Mouse (Mus musculus): Measurements from ENCODE around the gene Rev1. TPM values are rescaled to one million over a fixed set of nuclear protein-coding genes. Genes with fewer than 3 reads are reported as not detected.

The Rev1 gene
- polyA plus RNA-seq, 1 experiment from 2014 or later = 31.2 TPM

DNA sequence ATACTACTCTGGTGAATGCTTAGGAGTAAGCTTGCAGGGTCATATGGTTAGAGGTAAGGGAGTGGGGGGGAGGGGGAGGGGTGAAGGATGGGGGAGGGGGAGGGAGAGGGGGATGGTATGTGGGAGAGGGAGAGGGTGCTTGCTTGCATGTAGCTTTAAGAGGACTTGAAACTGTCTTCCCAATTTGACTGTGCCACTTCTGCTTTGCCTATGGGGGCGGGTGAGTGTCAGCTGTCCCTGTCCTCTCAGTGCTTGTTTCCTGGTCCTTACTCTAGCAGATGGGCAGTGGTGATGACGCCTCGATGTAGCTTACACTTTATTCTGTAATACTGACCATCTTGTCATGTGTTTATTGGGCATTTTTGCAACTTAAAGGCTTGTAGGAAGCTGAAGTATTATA, 117.5 kb downstream of the Rev1 start:
- DNase-seq (ENCODE audit: low spot score) (no peak), ATAC-seq (replicated peaks; ENCODE audit: low FRiP score) (peak; percentile 22; the same call in 1 of the 2 replicates)
- Histone ChIP-seq H3K36me3 (ENCODE audit: control insufficient read depth, insufficient read depth, low read length) (no peaks in the 10 kb centered on the region), H3K27ac (ENCODE audit: low read depth, low read length) (peak overlapping the region; percentile 82), H3K9ac (ENCODE audit: low read depth, low read length) (no peak overlapping the region), H3K4me1 (replicated peaks; ENCODE audit: control insufficient read depth, insufficient read depth, low read length) (peaks cover 48% of the 10 kb centered on the region), H3K4me3 (ENCODE audit: low read depth, low read length) (no peak overlapping the region), H3K4me2 (peak overlapping the region; percentile 50), H3K27me3 (replicated peaks; ENCODE audit: control insufficient read depth, insufficient read depth, low read length) (no peaks in the 10 kb centered on the region), H3K9me3 (ENCODE audit: control insufficient read depth, low read length) (no peaks in the 10 kb centered on the region)
- 65% methylated on average over 3 of the region's 3 CpGs for WGBS

DNA sequence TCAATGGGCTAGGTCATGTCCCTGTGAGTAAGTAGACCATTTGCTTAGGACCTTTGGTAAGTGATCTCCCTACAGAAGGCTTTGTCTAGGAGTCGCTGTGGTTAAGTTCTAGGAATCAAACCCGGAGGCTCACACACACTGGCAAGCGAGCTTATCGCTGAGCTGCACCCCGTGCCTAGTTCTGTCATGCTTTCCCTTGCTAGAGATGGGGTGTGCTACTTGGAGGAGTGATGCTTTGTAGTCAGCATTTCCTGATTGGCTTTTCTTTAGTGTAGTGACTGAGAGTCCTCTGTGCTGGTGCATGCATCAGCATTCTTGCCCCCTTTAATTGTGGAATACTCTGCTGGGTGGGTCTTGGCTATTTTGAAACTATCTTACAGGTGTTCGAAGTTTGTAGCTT, 118.0 kb downstream of the Rev1 start:
- no peaks in the 10 kb centered on the region for H3K9me3 ChIP-seq (ENCODE audit: control insufficient read depth, low read length)
- peak overlapping the region; percentile 50 for H3K4me2 ChIP-seq
- DNase-seq (ENCODE audit: low spot score) (peak; percentile 59), ATAC-seq (replicated peaks; ENCODE audit: low FRiP score) (peak; percentile 98)
- H3K36me3 ChIP-seq (ENCODE audit: control insufficient read depth, insufficient read depth, low read length) = no peaks in the 10 kb centered on the region
- H3K27ac ChIP-seq (ENCODE audit: low read depth, low read length) = peak overlapping the region; percentile 82
- H3K27me3 ChIP-seq (replicated peaks; ENCODE audit: control insufficient read depth, insufficient read depth, low read length) = no peaks in the 10 kb centered on the region
- H3K9ac ChIP-seq (ENCODE audit: low read depth, low read length) = no peak overlapping the region
- H3K4me3 ChIP-seq (ENCODE audit: low read depth, low read length) = no peak overlapping the region
- H3K4me1 ChIP-seq (replicated peaks; ENCODE audit: control insufficient read depth, insufficient read depth, low read length) = peaks cover 53% of the 10 kb centered on the region
- WGBS = 38% methylated on average over 6 of the region's 6 CpGs

DNA sequence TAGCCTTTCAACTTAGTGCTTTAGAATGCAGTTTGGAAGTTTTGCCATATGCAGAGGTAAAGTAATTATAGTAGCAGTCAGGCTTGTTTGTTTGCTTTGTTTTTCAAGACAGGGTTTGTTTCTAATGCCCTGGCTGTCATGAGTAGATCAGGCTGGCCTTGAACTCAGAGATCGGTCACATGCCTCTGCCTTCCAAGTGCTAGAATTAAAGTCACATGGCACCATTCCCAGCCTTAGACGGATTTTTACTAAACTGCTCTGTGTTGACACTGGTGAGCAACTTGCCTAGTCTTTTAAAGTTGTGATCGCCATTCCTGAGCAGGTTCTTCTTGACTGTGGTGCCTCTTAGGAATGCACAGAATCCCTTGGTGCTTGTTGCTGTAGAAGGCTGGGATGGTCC, 122.9 kb downstream of the Rev1 start:
- WGBS = 67% methylated on average over 3 of the region's 3 CpGs
- DNase-seq (ENCODE audit: low spot score) = no peak
- Histone ChIP-seq H3K4me3 (ENCODE audit: low read depth, low read length) (no peak overlapping the region), H3K4me1 (replicated peaks; ENCODE audit: control insufficient read depth, insufficient read depth, low read length) (peaks cover 43% of the 10 kb centered on the region), H3K4me2 (no peak overlapping the region; the same call in 1 of the 2 replicates), H3K27ac (ENCODE audit: low read depth, low read length) (0 out of 2 replicates have a peak overlapping the region, but pooled peaks have one; percentile 28), H3K27me3 (replicated peaks; ENCODE audit: control insufficient read depth, insufficient read depth, low read length) (no peaks in the 10 kb centered on the region), H3K9me3 (ENCODE audit: control insufficient read depth, low read length) (no peaks in the 10 kb centered on the region), H3K36me3 (ENCODE audit: control insufficient read depth, insufficient read depth, low read length) (no peaks in the 10 kb centered on the region), H3K9ac (ENCODE audit: low read depth, low read length) (no peak overlapping the region)
- ATAC-seq (replicated peaks; ENCODE audit: low FRiP score) = no peak

DNA sequence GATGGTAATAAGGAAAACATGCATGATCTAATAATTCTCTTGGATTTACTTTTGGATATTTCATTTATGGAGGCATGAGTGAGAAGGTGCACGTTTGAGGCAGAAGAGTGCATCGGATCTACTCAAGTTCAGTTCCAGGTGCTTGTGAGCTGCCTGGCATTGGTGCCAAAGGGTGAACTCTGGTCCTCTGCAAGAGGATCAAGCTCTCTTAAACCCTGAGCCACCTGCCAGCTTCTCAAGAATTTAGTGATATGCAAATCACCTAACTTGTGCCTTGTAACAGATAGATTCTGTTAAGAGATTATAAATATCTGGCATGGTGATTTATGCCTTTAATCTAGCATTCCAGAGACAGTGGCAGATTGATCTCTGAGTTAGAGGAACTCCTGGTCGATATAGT, 126.6 kb downstream of the Rev1 start:
- no peaks in the 10 kb centered on the region for H3K9me3 ChIP-seq (ENCODE audit: control insufficient read depth, low read length)
- H3K4me1 ChIP-seq (replicated peaks; ENCODE audit: control insufficient read depth, insufficient read depth, low read length) = peaks cover 42% of the 10 kb centered on the region
- no peak overlapping the region for H3K4me2 ChIP-seq
- no peak overlapping the region for H3K27ac ChIP-seq (ENCODE audit: low read depth, low read length)
- no peak for ATAC-seq (replicated peaks; ENCODE audit: low FRiP score)
- no peaks in the 10 kb centered on the region for H3K36me3 ChIP-seq (ENCODE audit: control insufficient read depth, insufficient read depth, low read length)
- H3K9ac ChIP-seq (ENCODE audit: low read depth, low read length) = no peak overlapping the region
- H3K4me3 ChIP-seq (ENCODE audit: low read depth, low read length) = no peak overlapping the region
- DNase-seq (ENCODE audit: low spot score) = no peak
- H3K27me3 ChIP-seq (replicated peaks; ENCODE audit: control insufficient read depth, insufficient read depth, low read length) = no peaks in the 10 kb centered on the region
- WGBS = 82% methylated on average over 3 of the region's 3 CpGs

Other genes with a start within 250 kb of the Rev1 start
- 36.3 and 37.7 TPM in 2 replicates for gene Mitd1, start 239.4 kb downstream of the Rev1 start, polyA plus RNA-seq (2014; fragmentation: Nextera tagmentation; extraction: Ambion mirVana)
- gene Mrpl30, start 239.3 kb downstream of the Rev1 start, polyA plus RNA-seq (2014; fragmentation: Nextera tagmentation; extraction: Ambion mirVana) = 288 and 300 TPM in 2 replicates
- gene Lyg2, start 213.3 kb downstream of the Rev1 start, polyA plus RNA-seq (2014; fragmentation: Nextera tagmentation; extraction: Ambion mirVana) = not detected in 2 replicates
- gene Lyg1, start 172.0 kb downstream of the Rev1 start, polyA plus RNA-seq (2014; fragmentation: Nextera tagmentation; extraction: Ambion mirVana) = not detected in 2 replicates
- gene Txndc9, start 131.9 kb downstream of the Rev1 start, polyA plus RNA-seq (2014; fragmentation: Nextera tagmentation; extraction: Ambion mirVana) = 105 and 110 TPM in 2 replicates
- 35.0 and 40.1 TPM in 2 replicates for gene Eif5b, start 131.8 kb downstream of the Rev1 start, polyA plus RNA-seq (2014; fragmentation: Nextera tagmentation; extraction: Ambion mirVana)

Data from liver, embryonic 11.5 days (tissue).